Mouse (Mus musculus) hindbrain, embryonic 10.5 days (tissue): ENCODE data around the gene Bcl2a1d. TPM values are rescaled to one million over a fixed set of nuclear protein-coding genes. Genes with fewer than 3 reads are reported as not detected.

ENCODE experiments used
- polyA plus RNA-seq: library from polyadenylated mRNA; unstranded; fragments of >200 nt; fragmentation: Nextera tagmentation; extraction: Ambion mirVana; gene quantifications from 2 replicates; pipeline ENCODE4 v1.2.1, GENCODE M21; 2016

The Bcl2a1d gene
- polyA plus RNA-seq, 1 experiment from 2014 or later, result 0.38 TPM

Other genes starting within 250 kb of the Bcl2a1d start
- gene Syncrip, start 249.3 kb downstream of the Bcl2a1d start, polyA plus RNA-seq, result 79.9 and 108 TPM in 2 replicates
- gene Zfp949, start 183.9 kb downstream of the Bcl2a1d start, polyA plus RNA-seq, result 7.6 and 9.0 TPM in 2 replicates
- gene Trim43a, start 151.0 kb downstream of the Bcl2a1d start, polyA plus RNA-seq, result 0.09 and 0.13 TPM in 2 replicates
- gene Mthfsl, start 11.6 kb downstream of the Bcl2a1d start, polyA plus RNA-seq, result 29.4 and 30.5 TPM in 2 replicates
- gene Trim43c, start 107.2 kb upstream of the Bcl2a1d start, polyA plus RNA-seq, result 0.12 and 0.25 TPM in 2 replicates
- gene Bcl2a1a, start 225.0 kb upstream of the Bcl2a1d start, polyA plus RNA-seq, result not detected in 2 replicates